Mouse (Mus musculus) spleen, postnatal 14 days (tissue): Measurements from ENCODE around the gene Zhx3.
A peak's percentile ranks its signal among the peaks of the same experiment; 100 is the strongest.

Experiments used
- DNase-seq, 2 experiments: peaks; one replicate each; pipeline ENCODE4 v3.0.0; 2021 to 2022; ENCODE audit warnings: low spot score in 2 of 2

Gene Zhx3

DNA sequence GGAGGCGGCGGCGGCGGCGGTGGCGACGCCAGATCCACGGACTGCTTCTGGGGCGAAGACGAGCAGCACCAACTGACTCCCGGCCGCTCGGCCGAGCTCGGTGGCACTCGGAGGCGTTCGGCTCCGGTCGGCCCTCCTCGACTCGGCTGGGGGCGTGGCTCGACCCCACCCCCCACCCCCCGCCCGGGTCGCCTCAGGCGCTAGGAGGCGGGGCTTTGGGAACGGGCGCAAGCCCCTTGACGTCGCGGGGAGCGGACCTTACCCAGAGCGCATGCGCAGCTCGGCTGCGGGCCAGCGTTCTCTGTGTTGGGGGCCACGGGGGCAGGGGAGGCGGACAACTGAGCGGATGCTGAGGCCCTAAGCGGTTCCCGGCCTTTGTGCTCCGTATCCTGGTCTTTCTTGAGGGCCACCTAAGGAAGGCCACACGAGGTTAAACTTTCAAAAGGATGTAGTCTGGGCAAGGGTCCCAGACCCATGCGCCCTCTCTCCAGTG lies at the start of gene Zhx3:
Zhx3 (minus strand) TSS at position 109 of the 493 bp plus-strand sequence.
- DNase-seq: peak; percentile 62 to 70

DNA sequence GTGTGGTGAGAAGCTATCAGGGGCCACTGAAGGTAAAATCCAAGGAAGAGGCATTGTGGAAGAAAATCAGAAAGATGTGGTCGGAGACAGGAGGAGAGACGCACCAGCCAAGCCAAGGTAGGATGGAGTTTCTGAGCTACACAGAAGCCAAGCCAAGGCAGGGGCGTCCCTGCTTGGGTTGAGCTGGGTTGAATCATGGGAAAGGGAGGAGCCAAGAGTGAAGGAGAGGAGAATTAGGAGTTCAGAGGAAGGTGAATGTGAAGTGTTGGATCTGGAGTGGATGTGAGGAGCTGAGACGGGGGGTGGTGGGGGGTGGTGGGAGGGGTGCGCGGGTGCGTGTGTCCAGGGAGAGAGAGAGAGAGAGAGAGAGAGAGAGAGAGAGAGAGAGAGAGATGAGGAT lies 48.5 kb upstream of the Zhx3 start:
- no peak for DNase-seq

DNA sequence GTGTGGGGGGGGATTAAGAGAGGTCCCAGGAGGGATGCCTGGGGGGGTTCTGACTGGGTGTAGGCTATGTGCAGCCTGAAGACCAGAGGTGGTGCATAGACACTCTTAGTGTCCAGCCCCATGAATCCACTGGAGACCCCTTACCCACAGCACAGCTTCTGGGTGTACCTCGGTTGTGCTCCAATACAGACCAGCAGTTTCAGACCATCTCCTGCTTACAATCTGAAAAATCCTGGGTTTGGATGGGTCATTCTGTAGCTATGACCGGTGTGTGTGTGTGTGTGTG lies 46.1 kb upstream of the Zhx3 start:
- no peak for DNase-seq

DNA sequence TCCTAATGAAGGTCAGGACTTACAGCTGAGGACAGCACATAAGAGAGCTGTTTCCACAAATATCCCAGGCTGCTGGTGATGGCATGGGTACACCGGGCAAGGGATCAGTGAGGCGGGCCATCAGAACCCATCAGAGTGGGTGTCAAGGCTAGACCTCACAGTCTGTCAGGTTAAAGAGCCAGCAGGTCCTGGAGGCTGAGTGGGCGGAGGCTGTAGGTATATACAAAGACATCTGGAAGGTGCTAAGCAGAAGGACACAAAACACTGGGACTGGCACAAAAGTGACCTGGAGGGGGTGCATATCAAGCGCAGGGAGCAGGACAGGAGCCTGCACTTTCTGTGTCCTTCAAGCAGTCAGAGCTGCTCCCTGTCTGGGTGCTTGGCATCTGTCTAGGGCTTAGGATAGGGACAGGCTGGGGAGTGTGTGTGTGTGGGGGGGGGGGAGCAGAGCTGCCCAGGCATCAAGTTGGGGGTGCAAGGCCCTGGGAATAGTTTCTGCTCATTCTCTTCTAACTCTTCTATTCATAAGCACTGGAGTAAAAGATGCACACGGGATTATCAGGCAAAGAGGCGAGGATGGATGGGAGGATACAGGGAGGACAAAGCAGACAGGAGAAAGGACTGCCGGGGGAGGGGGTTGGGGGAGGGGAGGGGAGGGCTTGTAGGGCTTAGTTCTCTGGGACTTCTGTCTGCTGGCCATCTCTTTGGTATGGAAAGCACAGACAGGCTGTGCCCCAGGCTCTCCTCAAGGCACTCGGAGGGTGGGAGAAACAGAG lies 45.5 kb upstream of the Zhx3 start:
- DNase-seq: no peak

DNA sequence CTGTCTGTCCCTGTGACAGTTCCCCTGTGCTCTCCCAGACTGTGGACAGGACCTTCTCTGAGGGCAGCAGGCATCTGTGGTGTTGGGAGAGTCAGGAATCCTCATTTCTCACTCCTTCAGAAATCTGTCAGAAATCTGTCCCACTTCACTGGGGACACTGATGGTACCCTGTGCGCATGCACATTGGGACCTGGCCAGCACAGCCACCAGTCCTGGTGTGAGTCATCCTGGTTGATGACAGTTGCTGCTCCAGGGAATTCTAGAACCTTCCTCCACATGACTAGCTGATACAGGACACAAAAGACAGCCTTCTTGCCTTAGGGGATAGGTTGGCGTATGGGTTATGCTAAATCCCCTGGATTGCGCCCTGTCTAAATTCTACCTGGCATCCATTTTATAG lies 44.5 kb upstream of the Zhx3 start:
- no peak for DNase-seq

DNA sequence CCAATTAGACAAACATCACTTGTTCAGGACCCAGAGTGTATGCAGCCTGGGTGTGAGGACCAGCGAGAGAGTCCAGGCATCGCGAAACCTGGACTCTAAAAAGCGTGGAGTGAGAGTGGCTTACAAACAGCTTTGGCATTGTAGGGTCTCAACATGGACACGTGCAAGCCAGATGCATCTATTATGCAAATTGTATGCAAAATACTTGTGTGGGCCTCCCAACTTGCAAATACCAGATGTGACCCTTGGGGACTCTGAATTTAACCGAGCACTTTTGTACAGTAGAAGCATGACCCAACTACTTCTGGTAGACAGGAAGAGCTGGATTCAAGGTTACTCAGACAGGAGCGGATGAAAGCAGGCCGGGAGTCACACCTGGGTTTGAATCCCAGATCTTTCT lies 43.9 kb upstream of the Zhx3 start:
- DNase-seq: no peak

DNA sequence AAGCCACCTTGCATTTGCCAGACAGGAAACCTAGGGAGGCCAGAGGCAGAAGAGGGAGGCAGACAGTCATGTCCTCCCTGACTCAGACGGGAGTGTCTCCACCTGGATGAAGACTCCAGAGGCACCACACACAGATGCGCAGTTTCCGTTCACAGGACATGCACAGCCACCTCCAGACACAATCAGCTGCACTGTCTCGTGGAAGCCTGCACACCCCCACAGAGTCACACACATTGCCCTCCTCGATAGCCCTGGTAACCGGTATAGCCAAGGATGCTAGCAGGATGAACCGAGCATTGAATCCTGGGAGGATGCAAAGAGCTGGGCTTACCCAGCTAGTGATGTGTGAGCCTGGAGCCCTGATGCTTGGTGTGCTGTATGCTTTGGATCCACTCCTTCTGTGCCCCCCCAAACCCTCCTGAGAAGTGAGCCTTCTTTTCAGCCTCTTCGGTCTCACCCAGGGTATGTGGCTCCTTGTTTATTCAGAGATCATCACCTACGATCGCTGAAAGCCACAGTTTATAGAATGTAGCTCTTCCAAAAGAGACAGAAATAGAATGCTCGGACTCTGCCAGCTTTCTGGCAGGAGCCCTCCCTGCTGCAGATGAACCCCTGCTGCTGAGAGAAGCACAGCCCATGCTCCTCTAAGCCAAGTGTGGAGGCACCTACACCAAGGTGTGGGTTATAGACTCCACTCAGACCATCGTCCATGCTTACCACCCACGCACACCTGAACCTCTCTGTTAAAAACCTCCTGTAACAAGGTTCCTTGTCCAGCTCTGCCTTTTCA lies 43.2 kb upstream of the Zhx3 start:
- no peak for DNase-seq

DNA sequence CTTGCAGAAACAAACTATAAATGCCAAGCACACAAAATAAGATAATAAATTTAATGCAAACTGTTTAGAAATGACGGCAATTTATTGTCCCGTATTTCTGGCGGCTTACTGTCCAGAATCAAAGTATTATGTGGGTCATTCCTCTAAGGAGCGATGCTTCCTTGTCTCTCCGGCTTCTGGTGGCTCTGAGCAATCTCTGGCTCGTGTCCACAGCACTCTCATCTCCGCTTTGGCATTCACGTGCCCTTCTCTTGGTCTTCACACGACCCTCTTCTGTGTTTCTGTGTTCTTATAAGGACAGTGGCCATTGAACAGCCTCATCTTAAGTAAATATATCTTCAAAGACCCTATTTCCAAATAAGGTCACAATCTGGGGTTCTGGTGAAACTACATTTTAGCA lies 41.9 kb upstream of the Zhx3 start:
- DNase-seq: no peak

DNA sequence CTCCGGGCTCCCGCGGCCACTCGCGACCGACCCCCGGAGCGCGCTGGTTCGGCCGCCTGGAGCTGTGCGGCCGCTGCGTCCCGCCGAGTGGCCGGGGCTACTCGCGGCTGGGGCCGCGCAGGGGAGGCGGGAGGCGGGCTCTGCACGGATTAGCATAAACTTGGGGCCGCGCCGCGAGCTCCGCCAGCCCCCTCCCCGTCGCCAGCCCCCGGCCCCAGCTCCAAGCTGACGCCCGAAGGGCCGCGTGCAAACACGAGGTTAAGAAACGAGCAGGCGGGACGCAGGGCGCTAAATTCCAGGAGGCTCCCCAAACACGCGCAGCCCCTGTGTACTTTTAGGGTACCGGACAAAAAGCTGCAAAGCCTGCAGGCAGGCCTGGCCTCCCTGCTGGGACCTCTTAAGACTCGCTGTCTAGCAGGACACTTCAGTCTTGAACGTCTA lies 39.5 kb upstream of the Zhx3 start, which contains the start of gene Emilin3:
Emilin3 (minus strand) TSS at position 98 of the 441 bp plus-strand sequence.
- DNase-seq: no peak

DNA sequence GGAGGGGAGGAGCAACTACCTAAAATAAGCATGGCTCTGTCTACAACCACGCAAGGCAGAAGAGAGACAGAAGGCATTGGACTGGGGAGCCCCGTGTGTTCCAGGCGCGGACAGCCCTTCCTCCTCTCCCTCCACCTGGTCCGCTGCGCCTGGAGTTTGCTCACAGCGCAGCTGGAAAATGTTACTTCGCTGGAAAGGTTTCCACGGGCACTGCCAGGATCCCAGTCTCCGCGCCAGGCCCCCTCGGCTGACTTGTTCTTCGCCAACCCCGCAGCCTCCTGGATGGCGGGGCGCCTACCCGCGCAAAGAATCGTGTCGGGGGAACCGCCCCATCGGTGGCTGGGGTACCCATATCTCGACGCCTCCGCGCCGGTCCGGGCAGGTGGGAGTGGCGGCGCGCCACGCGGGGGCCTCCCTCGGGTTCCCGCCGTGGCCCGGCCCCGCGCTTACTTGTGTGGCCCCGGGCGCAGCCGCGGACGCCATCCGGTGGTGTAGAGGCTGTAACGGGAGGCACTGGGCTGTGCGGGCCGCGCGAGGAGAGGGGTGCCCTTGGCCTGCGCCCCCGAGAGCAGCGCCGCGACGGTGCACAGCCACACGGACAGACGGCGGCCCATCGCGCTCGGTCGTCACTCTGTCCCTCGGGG lies 38.9 kb upstream of the Zhx3 start:
- no peak for DNase-seq

DNA sequence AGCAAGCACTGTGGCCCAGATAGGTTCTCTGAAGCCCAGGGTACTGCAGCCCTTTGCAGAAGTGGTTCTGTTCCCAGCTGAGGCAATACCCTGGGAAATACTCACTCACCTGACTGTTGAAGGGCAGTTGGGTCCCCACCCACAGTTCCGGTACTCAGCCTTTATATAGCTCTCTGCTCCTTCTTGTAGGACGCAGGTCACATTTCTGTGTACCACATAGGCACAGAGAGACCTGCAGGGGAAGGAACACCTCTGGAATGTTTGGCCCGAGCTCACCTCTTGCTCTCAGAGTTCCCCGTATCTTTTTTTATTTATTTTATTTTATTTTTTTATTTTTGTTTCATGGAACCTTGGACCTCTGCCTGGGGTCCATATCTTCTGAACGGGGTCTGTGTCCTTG lies 37.8 kb upstream of the Zhx3 start:
- no peak for DNase-seq

DNA sequence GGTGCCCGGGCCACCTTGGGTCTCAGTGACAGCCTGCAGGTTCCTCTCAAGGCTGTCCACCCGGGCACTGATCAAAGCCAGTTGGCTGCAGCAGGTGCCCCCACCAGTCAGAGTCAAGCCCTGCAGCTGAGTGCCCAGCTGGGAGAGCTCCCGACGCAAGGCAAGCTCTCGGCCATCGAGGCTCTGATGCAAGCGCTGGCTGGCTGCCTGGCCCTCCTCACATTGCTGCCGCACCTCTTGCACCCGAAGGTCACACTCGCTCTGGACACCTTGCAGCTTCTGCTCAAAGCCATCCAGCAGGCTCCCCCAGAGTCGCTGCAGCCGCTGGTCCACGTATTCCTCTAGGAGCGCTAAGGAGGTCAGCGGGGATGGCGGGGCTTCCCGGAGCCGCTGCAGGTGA lies 35.8 kb upstream of the Zhx3 start:
- DNase-seq: no peak

DNA sequence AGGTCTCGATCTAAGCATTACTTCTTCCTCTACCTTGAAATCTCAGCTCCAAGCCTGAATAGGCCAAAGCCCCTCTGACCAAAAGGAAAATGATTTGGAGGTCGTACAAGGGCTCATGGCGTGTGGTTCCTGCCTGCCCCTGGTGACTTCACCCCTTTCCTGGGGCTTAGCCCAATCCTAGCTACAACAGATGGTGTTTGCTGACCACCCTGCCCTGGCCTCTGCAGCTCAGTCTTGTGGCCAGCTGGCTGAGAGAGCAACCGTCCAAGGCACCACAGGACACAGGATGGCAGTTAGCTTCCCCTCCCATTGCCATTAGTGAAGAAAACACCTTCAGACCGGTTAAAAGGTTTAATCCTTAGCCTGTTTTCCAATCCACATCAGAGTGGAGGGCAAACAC lies 33.3 kb upstream of the Zhx3 start:
- DNase-seq: no peak

DNA sequence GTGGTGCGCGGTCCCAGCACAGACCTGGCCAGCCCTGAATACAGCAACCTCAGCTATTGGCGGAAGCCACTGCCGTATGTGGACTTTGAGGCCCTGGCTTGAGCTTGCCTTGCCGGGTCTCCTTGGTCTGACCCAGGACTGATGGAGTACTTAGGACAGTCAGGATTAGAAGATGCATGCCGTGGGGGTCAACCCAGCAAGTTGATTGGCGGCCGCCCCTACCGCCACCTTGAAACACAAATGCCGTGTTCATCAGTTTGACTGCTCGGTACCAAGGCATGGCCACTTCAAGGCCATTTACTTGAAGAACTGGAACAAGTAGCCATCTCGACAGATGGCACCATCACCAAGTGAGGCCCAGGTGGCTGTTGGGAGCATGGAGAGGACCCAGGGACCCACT lies 32.5 kb upstream of the Zhx3 start:
- no peak for DNase-seq

DNA sequence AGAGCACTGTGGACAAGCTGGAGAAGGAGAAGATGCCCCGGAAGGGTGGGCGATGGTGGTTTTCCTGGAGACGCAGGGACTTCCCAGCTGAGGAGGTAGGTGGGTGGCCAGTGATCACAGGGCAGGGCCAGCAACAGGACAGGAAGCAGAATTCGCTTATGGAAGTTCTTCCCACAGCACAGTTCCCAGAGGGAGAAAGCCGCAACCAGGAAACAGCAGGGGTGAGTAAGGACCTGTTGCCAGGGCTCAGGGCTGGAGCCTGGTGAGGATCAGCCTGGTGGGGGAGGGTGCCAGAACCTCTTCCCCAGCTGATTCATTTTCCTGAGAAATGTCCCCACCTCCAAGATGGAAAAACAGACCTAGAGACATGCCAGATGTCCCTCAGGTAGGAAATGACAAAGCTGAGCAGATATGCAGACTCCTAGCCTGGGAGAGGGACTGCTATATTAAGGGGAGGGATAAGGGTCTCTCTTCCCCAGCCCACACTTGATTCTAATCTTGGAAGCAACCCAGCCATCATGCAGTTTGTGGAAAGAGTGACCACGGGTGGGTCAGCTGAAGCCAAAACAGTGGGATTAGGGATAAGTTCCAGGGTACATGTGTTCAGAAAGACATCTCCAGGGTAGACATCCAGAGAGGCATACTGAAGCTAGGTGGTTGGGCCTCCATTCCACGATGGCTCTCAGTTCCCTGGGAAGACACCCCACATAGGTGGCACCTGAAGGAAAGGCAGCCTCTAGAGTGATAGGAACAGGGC lies 29.0 kb upstream of the Zhx3 start:
- no peak for DNase-seq

DNA sequence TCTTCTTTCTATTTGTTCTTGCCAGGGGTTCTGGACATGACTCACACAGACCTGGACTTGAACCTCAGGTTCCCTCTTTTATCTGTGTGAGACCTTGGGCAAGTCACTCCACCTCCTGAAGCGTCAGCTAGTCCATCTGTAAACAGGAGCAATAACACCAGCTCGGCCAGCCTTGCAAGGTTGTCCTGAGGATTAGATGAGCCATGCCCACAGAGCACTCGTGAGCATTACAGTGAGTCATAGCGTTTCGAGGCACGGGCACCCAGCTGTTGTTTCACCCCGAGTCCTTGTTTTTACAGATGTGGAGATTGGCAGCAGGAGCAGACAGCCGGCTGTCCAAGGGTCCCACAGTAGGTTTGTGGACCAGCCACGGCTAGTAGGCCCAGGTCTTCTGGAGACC lies 18.9 kb upstream of the Zhx3 start:
- no peak for DNase-seq

DNA sequence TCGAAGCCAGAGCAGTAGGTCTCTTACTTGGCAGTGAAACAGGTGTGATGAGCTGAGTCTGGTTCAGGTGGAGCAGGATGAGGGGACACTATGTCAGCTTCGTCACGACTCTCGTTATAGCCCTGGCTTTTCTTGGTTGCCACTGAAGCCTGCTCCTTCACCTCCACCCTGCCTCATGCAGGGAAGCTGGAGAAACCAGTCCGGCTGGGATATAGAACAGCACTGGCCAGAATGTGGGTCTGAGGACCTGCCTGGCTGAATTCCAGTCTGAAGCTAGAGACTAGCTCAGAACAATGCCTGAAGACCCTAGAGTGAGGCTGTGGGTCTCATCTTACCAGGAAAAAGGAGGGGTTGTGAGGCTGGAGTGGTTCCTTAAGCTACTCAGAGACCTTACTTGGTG lies 18.2 kb upstream of the Zhx3 start:
- DNase-seq: no peak

DNA sequence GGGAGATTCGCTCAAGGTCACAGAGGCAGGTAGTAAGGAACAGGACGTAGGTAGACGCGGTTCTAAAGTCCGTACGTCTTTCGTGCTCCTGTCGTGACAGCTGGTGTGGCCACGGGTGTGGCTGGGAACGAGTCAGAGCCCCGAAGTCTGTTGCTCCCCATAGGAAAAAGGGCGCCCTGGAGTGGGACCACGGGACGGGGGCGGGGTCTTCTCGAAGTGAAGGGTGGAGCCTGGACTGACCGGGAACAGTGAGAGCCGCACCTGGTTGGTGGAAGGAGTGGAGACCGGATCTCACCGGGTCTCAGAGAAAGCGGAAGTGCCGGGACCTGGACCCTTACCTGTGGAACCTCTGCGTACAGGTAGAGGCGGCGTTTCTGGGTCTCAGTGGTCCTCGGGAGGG lies 15.1 kb upstream of the Zhx3 start:
- no peak for DNase-seq

DNA sequence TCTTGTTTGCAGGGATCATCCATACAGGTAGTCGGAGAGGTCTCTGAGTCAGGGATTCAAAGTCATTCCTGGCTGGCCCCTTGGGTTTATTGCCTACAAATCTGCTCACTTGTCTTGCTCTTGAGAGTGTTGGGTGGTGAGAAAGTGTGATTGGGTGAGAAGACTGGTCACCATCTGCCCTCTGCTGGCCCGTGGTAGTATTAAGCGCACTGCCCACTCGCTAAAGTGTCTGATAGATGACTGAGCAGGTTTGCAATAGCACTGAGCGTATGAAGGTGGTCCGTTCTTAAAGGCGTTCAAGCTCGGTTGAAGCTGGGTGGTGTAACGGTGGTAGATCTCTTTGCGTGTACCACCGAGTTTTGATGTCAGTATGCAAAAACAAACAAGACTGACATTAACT lies 14.5 kb upstream of the Zhx3 start:
- peak; percentile 38 to 58 for DNase-seq

DNA sequence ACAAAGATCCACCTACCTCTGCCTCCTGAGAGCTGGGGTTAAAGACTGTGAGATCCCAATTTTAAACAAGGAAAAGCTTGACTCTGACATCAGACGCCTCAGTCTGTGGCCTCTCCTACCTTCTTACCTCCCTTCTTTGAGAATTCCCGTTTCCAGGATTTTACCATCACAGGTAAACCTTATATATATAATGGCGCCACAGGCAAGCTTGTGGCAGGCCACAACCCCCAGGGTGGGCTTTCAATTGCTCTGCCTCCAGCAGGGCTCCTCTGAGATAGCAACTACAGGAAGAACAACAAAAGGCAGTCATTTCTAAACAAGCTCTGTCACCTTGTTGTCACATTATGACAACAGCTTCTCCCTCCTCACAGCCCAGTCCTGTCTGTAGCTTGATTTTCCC lies 13.4 kb upstream of the Zhx3 start:
- no peak for DNase-seq

DNA sequence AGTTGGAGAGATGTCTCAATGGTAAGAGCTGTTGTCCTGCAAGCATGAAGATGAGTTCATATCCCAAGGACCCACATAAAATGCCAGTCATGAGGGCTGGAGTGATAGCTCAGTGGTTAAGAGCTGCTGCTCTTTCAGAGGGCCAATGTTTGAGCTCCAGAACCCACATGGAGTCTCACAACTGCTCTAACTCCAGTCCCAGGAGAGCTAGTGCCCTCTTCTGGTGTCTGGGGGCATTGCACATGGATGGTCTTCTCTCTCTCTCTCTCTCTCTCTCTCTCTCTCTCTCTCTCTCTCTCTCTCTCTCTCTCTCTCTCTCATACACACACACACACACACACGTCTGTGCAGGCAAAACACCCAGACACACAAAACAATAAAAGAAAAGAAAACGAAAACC lies 12.0 kb upstream of the Zhx3 start:
- DNase-seq: no peak

DNA sequence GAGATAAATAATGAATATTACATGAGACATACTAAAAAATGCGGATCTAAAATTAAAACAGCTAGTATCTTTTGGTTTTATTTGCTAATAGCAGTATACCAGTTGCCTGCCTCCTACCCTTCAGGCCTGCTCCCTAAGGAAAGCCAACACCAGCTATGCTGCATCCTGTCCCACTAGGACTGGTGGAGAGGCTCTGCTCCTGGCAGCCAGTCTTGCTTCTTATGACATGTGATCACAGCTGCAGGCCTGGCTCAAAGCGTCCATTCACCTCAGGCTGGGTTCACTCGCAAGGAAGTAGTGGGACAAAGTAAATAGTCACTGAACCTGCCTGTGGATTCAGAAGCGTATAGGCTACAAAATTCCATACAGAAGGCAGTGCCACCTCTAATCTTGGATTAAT lies 11.1 kb upstream of the Zhx3 start:
- no peak for DNase-seq
